ENCODE assay signal across 9 mouse cellular contexts in the genomic region with DNA sequence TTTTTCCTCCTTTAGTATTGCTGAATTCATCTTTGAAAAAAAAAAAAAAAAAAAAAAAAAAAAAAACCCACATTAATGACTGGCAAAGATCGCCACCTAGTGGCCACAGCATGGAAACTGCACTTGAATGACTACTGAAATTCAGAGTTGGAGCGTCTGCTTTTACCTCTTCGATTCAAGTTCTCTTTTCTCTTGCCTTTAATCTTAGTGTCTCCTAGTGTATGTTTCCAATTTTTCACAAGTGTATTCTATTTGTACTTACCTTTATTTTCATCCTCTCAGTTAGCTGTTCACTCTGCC.
DNase-seq lines count a peak whose midpoint lies in the region; ATAC-seq and TF ChIP-seq lines count a peak whose summit lies in the region.
"Had no signal": no experiment of that assay in that cellular context is flagged by ENCODE, and none has a peak within 500 bp of the region (broad histone marks: within the 10 kb centered on the region; RNA-seq: fewer than 3 reads in every experiment).

No protein-coding gene starts in this region.

- no peak for TF ChIP-seq EP300 in heart, postnatal 0 days (IDR thresholded peaks at IDR 0.05; ENCODE audit: low read depth)

- H3K36me3 ChIP-seq in heart, postnatal 0 days (replicated peaks; ENCODE audit: control insufficient read depth, insufficient read depth, low read length), result no peaks in the 10 kb centered on the region
- no peaks in the 10 kb centered on the region for H3K36me3 ChIP-seq in hindbrain, embryonic 10.5 days
- H3K36me3 ChIP-seq: embryonic facial prominence, embryonic 15.5 days had no signal

- DNase-seq in heart, postnatal 0 days (ENCODE audit: low spot score), result peak; percentile 32
- DNase-seq in heart, adult 8-10 months (ENCODE audit: low spot score), result no peak
- peak; percentile 7 for DNase-seq in ovary, postnatal 36 days (ENCODE audit: low spot score)
- no peak for DNase-seq in ovary, adult 18-20 months (ENCODE audit: low spot score)
- DNase-seq in ZHBTc4 (ENCODE audit: low read depth, low spot score), result peak; percentile 52
- peak; percentile 75 for DNase-seq in induced T-regulatory cell, adult 2 months (ENCODE audit: low read depth)
- DNase-seq in retina, adult 2 months (ENCODE audit: low read depth, low spot score), result peak; percentile 11
- DNase-seq in hindbrain, embryonic 10.5 days (ENCODE audit: low spot score), result no peak

- H3K9ac ChIP-seq in heart, postnatal 0 days (replicated peaks; ENCODE audit: low read depth, low read length), result no peak overlapping the region
- H3K9ac ChIP-seq: embryonic facial prominence, embryonic 15.5 days had no signal

- H3K27ac ChIP-seq in heart, postnatal 0 days (ENCODE audit: low read depth), result no peak overlapping the region
- no peak overlapping the region for H3K27ac ChIP-seq in hindbrain, embryonic 10.5 days
- H3K27ac ChIP-seq: embryonic facial prominence, embryonic 15.5 days had no signal

- H3K27me3 ChIP-seq in heart, postnatal 0 days (ENCODE audit: control insufficient read depth, insufficient read depth, low read length), result no peaks in the 10 kb centered on the region
- H3K27me3 ChIP-seq in hindbrain, embryonic 10.5 days (ENCODE audit: insufficient read depth, poor library complexity, severe bottlenecking), result no peaks in the 10 kb centered on the region

- H3K4me3 ChIP-seq in heart, postnatal 0 days (ENCODE audit: low read depth, low read length), result no peak overlapping the region
- H3K4me3 ChIP-seq in hindbrain, embryonic 10.5 days, result no peak overlapping the region
- H3K4me3 ChIP-seq: embryonic facial prominence, embryonic 15.5 days had no signal

- 23% methylated on average over 3 of the region's 3 CpGs for WGBS in heart, postnatal 0 days
- WGBS in hindbrain, embryonic 10.5 days, result 33% methylated on average over 3 of the region's 3 CpGs

- no peak overlapping the region for H3K4me2 ChIP-seq in heart, postnatal 0 days (ENCODE audit: low read depth, low read length)
- H3K4me2 ChIP-seq: embryonic facial prominence, embryonic 15.5 days had no signal

- H3K4me1 ChIP-seq in heart, postnatal 0 days (ENCODE audit: control insufficient read depth, insufficient read depth), result no peaks in the 10 kb centered on the region
- H3K4me1 ChIP-seq in hindbrain, embryonic 10.5 days (replicated peaks), result no peaks in the 10 kb centered on the region
- H3K4me1 ChIP-seq: embryonic facial prominence, embryonic 15.5 days had no signal

- H3K9me3 ChIP-seq in heart, postnatal 0 days (replicated peaks; ENCODE audit: control insufficient read depth, low read length), result no peaks in the 10 kb centered on the region
- H3K9me3 ChIP-seq in hindbrain, embryonic 10.5 days, result no peaks in the 10 kb centered on the region
- H3K9me3 ChIP-seq: embryonic facial prominence, embryonic 15.5 days had no signal

- peak; percentile 69 for TF ChIP-seq CTCF in heart, postnatal 0 days (IDR thresholded peaks at IDR 0.05; ENCODE audit: low read depth)

- ATAC-seq in heart, postnatal 0 days (ENCODE audit: insufficient read depth, low read depth), result no peak

Comparison
In these comparisons a context has a peak if more than half of its experiments do, and no peak if none do; other contexts are left out.
1. DNase-seq: peak in heart, postnatal 0 days (single experiment), ovary, postnatal 36 days (single experiment), ZHBTc4 (single experiment), induced T-regulatory cell, adult 2 months (single experiment) and retina, adult 2 months (single experiment); none in heart, adult 8-10 months (single experiment), ovary, adult 18-20 months (single experiment) and hindbrain, embryonic 10.5 days (single experiment).